Mouse (Mus musculus) inflammation-experienced regulatory T-cells, adult 6 months (primary cell): ENCODE data around the gene Ddx11. TPM values are rescaled to one million over a fixed set of nuclear protein-coding genes. Genes with fewer than 3 reads are reported as not detected.
A peak's percentile ranks its signal among the peaks of the same experiment; 100 is the strongest.

Experiments
- ATAC-seq: one replicate; pipeline ENCODE4 v1.8.0; 2017
- polyA plus RNA-seq, 3 experiments: library from polyadenylated mRNA; unstranded; fragments of 100-300 nt; shearing (Covaris generic); gene quantifications; one replicate each; pipeline ENCODE4 v1.2.1; 2017

The Ddx11 gene
- 10 to 100 TPM; 13.0 to 16.8 (median 14.9) TPM for polyA plus RNA-seq

DNA sequence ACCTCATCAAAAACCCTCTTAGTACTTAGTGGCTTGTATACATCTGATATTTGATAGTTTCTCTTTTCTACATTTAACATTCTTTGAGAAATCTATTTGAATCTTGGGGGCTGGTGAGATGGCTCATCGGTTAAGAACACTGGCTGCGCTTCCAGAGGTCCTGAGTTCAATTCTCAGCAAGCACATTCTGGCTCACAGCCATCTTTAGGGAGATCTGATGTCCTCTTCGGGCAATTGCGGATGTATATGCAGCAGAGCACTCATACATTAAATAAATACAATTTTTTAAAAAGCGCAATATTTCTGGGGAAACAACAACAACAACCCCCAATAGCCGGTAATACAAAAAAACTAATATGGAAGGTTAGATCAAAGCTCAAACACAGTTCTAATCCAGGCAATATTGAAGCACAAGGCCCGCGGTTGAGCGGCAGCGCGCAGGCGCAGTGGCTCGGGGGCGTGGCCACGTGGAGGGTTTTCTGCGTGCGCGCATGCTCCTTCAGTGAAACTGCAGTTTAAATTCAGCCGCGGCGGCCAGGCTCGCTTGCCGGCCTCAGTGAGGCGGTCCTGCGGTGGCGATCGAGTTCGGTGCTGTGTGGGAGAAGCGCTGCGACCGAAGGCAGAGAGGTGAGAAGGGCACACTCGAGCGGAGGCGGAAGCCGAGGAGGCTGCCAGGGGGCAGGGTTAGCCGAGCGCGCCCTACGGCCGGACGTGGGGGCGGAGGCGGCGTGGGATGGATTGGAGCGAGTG lies at the start of gene Ddx11:
TSS of gene Ddx11 (plus strand) at position 455 of the 750 bp plus-strand sequence.
- ATAC-seq, result peak; percentile 97

DNA sequence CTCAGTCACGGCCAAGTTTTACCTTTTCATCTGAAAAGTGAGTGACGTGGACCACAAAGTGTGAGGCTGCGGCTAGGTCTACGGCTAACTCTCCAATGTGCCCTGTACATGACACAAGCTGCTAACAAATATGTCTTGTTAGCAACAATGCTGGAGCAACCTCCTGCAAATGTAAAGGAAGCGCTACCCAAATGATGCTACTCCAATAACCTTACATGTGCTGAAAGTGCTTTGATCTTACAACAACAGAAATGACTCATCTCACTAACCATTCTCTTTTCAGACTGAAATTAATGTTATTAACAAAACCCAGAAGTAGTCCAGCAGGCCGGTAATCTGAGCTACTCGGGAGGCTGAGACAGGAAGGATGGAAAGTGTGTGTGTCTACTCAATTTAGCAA lies 49.3 kb upstream of the Ddx11 start:
- ATAC-seq, result peak; percentile 58

- peak; percentile 15 for ATAC-seq
Measured at GRCm38 (mm10) chr17:66075827-66076173, 47.5 kb upstream of the Ddx11 start.

GRCm38 (mm10) chr17:66076174-66076927 lies 47.0 kb upstream of the Ddx11 start:
- peak; percentile 27 for ATAC-seq

- peak; percentile 69 for ATAC-seq
Measured at GRCm38 (mm10) chr17:66076934-66077333, 46.4 kb upstream of the Ddx11 start, which contains the start of gene Ankrd12. Gene Ankrd12, minus strand, starts transcription at chr17:66077089.

- ATAC-seq, result peak; percentile 4
Measured at GRCm38 (mm10) chr17:66077437-66077850, 45.9 kb upstream of the Ddx11 start.

GRCm38 (mm10) chr17:66084486-66084885 lies 38.8 kb upstream of the Ddx11 start:
- ATAC-seq, result no peak

GRCm38 (mm10) chr17:66085038-66085437 lies 38.3 kb upstream of the Ddx11 start:
- ATAC-seq, result no peak

DNA sequence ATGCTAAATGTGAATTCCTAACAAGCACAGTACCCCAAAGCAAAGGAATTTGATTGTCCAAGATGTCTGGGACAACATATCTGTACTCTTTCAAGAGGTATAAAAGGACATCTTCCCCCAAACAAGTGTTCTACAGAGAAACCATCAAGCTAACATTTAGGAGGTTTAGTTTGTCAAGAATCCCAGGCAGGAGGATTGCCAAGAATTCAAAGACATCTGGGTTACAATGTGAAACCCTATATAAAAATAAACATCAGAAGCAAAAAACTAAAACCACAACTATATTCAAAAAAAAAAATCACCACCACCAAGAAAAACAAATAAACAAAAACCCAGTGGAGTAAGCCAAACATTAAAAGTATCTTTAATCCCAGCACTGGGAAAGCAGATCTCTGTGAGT lies 33.1 kb upstream of the Ddx11 start:
- ATAC-seq, result no peak

- no peak for ATAC-seq
Measured at GRCm38 (mm10) chr17:66091392-66091791, 31.9 kb upstream of the Ddx11 start.

DNA sequence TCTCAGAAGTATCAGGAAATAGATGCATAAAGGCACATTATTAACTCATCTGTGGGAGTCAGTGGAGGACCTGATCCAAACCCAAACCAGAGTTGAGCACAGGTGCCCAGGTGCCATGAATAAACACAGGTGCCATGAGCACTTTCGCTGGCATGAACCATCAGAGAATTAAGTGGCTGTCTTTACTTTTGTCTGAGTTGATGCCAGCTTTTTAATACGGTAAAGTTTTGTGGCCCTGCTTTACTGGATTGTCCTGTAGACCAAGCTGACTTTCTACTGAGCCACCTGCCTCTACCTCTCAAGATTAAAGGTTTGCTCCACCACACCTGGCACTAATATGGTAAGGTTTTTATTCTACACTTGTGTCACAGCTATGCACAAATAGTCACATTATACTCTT lies 31.3 kb upstream of the Ddx11 start:
- no peak for ATAC-seq

DNA sequence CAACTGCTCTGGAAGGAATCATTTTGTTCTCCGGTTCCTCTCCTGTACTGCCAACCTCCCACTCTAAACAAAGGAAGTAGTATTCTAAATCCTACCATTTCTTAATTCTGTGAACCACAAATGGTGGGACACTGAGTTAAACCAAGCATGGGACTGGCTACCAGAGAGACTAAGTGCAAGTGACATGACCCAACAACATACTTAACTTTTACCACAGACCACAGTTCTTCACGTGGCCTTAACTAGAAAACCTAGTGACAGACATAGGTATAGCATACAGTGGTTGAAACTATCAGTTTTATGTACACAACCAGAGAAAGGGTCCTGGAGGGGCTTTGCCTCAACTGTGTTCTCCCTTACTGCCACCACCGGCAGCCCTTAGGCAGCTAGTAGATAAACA lies 30.7 kb upstream of the Ddx11 start:
- ATAC-seq, result peak; percentile 32

- peak; percentile 18 for ATAC-seq
Measured at GRCm38 (mm10) chr17:66100566-66101379, 22.5 kb upstream of the Ddx11 start.

DNA sequence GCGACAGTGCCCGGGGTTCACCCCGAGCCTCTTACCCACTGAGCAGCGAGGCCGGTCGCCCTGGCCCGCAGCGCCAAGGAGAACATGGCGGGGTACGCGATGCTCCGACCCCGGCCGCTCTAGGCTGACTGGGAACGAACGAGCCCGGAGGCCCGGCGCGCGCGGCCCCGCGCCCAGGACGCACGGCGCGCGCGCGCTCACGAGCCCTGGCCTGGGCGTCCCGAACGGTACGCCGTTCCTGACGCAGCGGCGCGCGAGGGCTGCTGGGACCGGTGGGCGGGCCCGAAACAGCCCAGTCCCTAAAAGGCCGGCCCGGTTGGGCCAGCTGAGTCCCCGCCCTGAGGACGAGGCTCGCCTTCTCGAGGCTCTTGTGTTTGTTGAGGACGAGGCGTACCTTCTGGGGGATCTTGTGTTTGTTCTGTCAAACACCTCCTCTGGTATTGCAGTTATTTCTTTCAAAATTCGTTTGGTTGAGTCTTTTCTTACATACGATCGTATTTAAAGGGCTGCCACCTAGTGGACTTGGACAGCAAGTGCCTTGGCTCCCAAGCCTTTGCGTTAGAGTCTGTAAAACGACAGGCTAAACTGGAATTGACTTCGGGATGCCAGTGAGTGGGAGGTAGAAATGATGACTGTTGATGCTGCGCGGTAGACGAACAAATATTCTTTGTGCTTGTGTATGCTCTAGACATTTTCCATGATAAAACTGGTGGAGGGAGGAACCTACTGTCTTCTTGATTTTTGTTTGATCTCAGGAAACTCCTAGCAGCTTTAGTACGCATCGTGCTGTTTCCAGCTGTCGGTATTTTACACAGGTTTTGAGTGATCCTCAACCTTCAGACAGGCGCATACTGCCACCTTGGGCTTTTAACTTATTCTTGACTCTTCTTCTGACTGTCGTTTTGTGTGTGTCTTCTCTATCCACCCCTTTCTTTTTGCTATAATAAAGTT lies 21.7 kb upstream of the Ddx11 start, which contains the start of gene Ndufv2:
TSS of gene Ndufv2 (minus strand) at position 180 of the 951 bp plus-strand sequence.
- peak; percentile 85 for ATAC-seq

GRCm38 (mm10) chr17:66104076-66104475 lies 19.2 kb upstream of the Ddx11 start:
- ATAC-seq, result no peak

- ATAC-seq, result peak; percentile 34
Measured at GRCm38 (mm10) chr17:66106601-66107267, 16.6 kb upstream of the Ddx11 start.

DNA sequence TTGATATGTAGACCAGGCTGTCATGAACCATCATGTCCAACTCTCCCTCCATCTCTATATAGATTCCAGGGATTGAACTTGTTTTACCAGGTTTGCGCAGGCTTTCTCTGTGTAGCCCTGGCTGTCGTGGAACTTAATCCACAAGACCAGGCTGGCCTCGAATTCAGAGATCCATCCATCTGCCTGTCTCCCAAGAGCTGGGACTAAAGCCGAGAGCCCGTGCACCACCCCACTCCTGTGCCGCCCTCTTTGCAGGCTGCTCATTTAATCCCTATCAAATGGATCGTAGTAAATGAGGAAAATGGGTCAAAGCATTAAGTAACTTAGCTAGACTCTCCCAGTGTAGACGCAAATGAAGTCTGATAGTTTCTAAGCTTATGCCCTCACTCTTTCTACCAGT lies 15.9 kb upstream of the Ddx11 start:
- no peak for ATAC-seq

DNA sequence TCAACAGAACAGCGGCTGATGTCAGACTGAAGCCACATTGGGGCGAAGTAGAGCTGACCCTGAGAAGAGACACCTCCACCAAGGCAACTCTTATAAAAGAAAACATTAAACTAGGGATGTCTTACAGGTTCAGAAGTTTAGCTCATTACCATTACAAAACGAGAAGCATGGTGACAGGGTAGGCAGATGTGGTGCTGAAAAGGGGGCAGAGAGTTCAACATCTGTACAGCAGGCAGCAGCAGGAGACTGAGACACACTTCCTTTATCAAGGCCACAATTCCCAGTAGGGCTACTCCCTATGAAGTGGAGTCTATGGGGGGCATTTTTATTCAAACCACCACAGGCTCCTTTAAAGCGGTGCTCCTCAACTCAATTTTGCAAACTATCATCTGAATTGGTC lies 15.1 kb upstream of the Ddx11 start:
- no peak for ATAC-seq

GRCm38 (mm10) chr17:66110746-66111145 lies 12.6 kb upstream of the Ddx11 start:
- no peak for ATAC-seq

GRCm38 (mm10) chr17:66111402-66111959 lies 11.8 kb upstream of the Ddx11 start, which contains the start of gene Washc1:
Gene Washc1, plus strand, starts transcription at chr17:66111545.
- ATAC-seq, result peak; percentile 88

DNA sequence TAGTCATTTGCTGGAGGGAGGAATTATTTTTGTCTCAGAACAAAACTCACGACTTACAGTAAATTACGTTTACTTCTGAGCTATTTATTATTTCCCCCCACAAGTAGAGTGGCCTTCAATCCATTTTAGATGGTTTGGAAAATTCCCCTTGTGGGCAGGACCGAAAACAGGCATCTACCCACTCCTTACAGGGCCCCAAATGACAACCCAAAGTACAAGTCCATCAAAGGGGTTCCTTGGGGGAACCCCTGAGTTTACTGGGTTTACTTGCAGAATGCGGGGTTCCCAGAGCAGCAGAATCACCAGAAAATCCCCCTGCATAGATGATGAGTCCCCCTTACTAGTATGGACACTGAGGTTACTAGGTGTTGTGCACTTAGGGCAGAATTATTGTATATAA lies 11.2 kb upstream of the Ddx11 start:
- ATAC-seq, result peak; percentile 16
